Mouse (Mus musculus): ENCODE results near the gene Gm7298. TPM values are rescaled to one million over a fixed set of nuclear protein-coding genes. Genes with fewer than 3 reads are reported as not detected.
"Not testable (repeated sequence)": the region's sequence is repeated elsewhere in the genome, so short reads cannot be mapped to it uniquely, and the experiment has no call there.

Gm7298 gene
- not detected in 2 replicates for total RNA-seq (2012; rRNA removed)

GRCm38 (mm10) chr6:121732632-121733031 lies at the start of gene Gm7298:
TSS of gene Gm7298 (plus strand) at chr6:121732932.
- in situ Hi-C loops (cut with MboI; ENCODE audit: low sequenced_read_pairs in 2 of 2, unreplicated experiment in 2 of 2) = no loop called here
- no peak for DNase-seq (ENCODE audit: low read depth, low spot score)
- H3K4me1 ChIP-seq (ENCODE audit: control insufficient read depth in 2 of 2, insufficient read depth in 2 of 2, low read length in 2 of 2, poor library complexity in 1 of 2) = no peaks in the 10 kb centered on the region
- H3K9me3 ChIP-seq (ENCODE audit: control insufficient read depth, insufficient read depth, low read depth, low read length) = no peaks in the 10 kb centered on the region
- H3K27ac ChIP-seq (ENCODE audit: insufficient read depth, low read depth, low read length, poor library complexity, severe bottlenecking) = no peak within 1 kb of the TSS
- no peak within 1 kb of the TSS for H3K9ac ChIP-seq (ENCODE audit: insufficient read depth, low read depth, low read length, poor library complexity, severe bottlenecking)
- TF ChIP-seq HCFC1 (IDR thresholded peaks at IDR 0.05; ENCODE audit: borderline replicate concordance, insufficient read depth, low read length) = no peak
- TF ChIP-seq ZC3H11A (IDR thresholded peaks at IDR 0.05; ENCODE audit: borderline replicate concordance, low read depth, low read length) = no peak
- TF ChIP-seq CHD2 (IDR thresholded peaks at IDR 0.05; ENCODE audit: low read depth, low read length) = no peak
- TF ChIP-seq MAFK (IDR thresholded peaks at IDR 0.05; ENCODE audit: insufficient read depth, low read depth, low read length) = no peak
- no peak within 1 kb of the TSS for H3K4me3 ChIP-seq (ENCODE audit: insufficient read depth in 1 of 2, low read depth in 1 of 2, low read length in 2 of 2, poor library complexity in 1 of 2, severe bottlenecking in 1 of 2)
- no peaks in the 10 kb centered on the region for H3K36me3 ChIP-seq (ENCODE audit: control insufficient read depth, insufficient read depth, low read length, poor library complexity, severe bottlenecking)

GRCm38 (mm10) chr6:121828034-121828433 lies 95.3 kb downstream of the Gm7298 start:
- no peak overlapping the region for H3K27ac ChIP-seq (ENCODE audit: insufficient read depth, low read depth, low read length, poor library complexity, severe bottlenecking)
- TF ChIP-seq MAFK (IDR thresholded peaks at IDR 0.05; ENCODE audit: insufficient read depth, low read depth, low read length) = no peak
- no peak for TF ChIP-seq ZC3H11A (IDR thresholded peaks at IDR 0.05; ENCODE audit: borderline replicate concordance, low read depth, low read length)
- no peak for TF ChIP-seq CHD2 (IDR thresholded peaks at IDR 0.05; ENCODE audit: low read depth, low read length)
- no peak for TF ChIP-seq HCFC1 (IDR thresholded peaks at IDR 0.05; ENCODE audit: borderline replicate concordance, insufficient read depth, low read length)
- TF ChIP-seq ZNF384 (IDR thresholded peaks at IDR 0.05; ENCODE audit: low read depth, low read length) = no peak
- no peak for DNase-seq (ENCODE audit: low read depth, low spot score)
- in situ Hi-C loops (cut with MboI; ENCODE audit: low sequenced_read_pairs in 2 of 2, unreplicated experiment in 2 of 2) = no loop called here
- no peak overlapping the region for H3K4me3 ChIP-seq (ENCODE audit: insufficient read depth in 1 of 2, low read depth in 1 of 2, low read length in 2 of 2, poor library complexity in 1 of 2, severe bottlenecking in 1 of 2)
- H3K4me1 ChIP-seq (ENCODE audit: control insufficient read depth in 2 of 2, insufficient read depth in 2 of 2, low read length in 2 of 2, poor library complexity in 1 of 2) = no peaks in the 10 kb centered on the region
- H3K9ac ChIP-seq (ENCODE audit: insufficient read depth, low read depth, low read length, poor library complexity, severe bottlenecking) = no peak overlapping the region
- H3K36me3 ChIP-seq (ENCODE audit: control insufficient read depth, insufficient read depth, low read length, poor library complexity, severe bottlenecking) = no peaks in the 10 kb centered on the region
- H3K9me3 ChIP-seq (ENCODE audit: control insufficient read depth, insufficient read depth, low read depth, low read length) = no peaks in the 10 kb centered on the region

GRCm38 (mm10) chr6:121836361-121836760 lies 103.6 kb downstream of the Gm7298 start:
- Histone ChIP-seq H3K27ac (ENCODE audit: insufficient read depth, low read depth, low read length, poor library complexity, severe bottlenecking) (no peak overlapping the region), H3K4me1 (ENCODE audit: control insufficient read depth in 2 of 2, insufficient read depth in 2 of 2, low read length in 2 of 2, poor library complexity in 1 of 2) (no peaks in the 10 kb centered on the region), H3K4me3 (ENCODE audit: insufficient read depth in 1 of 2, low read depth in 1 of 2, low read length in 2 of 2, poor library complexity in 1 of 2, severe bottlenecking in 1 of 2) (no peak overlapping the region), H3K36me3 (ENCODE audit: control insufficient read depth, insufficient read depth, low read length, poor library complexity, severe bottlenecking) (no peaks in the 10 kb centered on the region), H3K9me3 (ENCODE audit: control insufficient read depth, insufficient read depth, low read depth, low read length) (no peaks in the 10 kb centered on the region), H3K9ac (ENCODE audit: insufficient read depth, low read depth, low read length, poor library complexity, severe bottlenecking) (no peak overlapping the region)
- DNase-seq (ENCODE audit: low read depth, low spot score) = no peak
- in situ Hi-C loops (cut with MboI; ENCODE audit: low sequenced_read_pairs in 2 of 2, unreplicated experiment in 2 of 2) = no loop called here
- no peak for TF ChIP-seq HCFC1 (IDR thresholded peaks at IDR 0.05; ENCODE audit: borderline replicate concordance, insufficient read depth, low read length)
- TF ChIP-seq ZC3H11A (IDR thresholded peaks at IDR 0.05; ENCODE audit: borderline replicate concordance, low read depth, low read length) = no peak
- TF ChIP-seq CHD2 (IDR thresholded peaks at IDR 0.05; ENCODE audit: low read depth, low read length) = no peak
- no peak for TF ChIP-seq ZNF384 (IDR thresholded peaks at IDR 0.05; ENCODE audit: low read depth, low read length)
- TF ChIP-seq MAFK (IDR thresholded peaks at IDR 0.05; ENCODE audit: insufficient read depth, low read depth, low read length) = no peak

GRCm38 (mm10) chr6:121838271-121838670 lies 105.5 kb downstream of the Gm7298 start, which contains the start of gene Mug1:
TSS of gene Mug1 (plus strand) at chr6:121838541.
- in situ Hi-C loops (cut with MboI; ENCODE audit: low sequenced_read_pairs in 2 of 2, unreplicated experiment in 2 of 2); H3K36me3 ChIP-seq (ENCODE audit: control insufficient read depth, insufficient read depth, low read length, poor library complexity, severe bottlenecking): not testable (repeated sequence)

More at GRCm38 (mm10) chr6:121838271-121838670, 105.5 kb downstream of the Gm7298 start, which contains the start of gene Mug1:
- not testable (repeated sequence) for H3K4me3 ChIP-seq (ENCODE audit: insufficient read depth in 1 of 2, low read depth in 1 of 2, low read length in 2 of 2, poor library complexity in 1 of 2, severe bottlenecking in 1 of 2); H3K4me1 ChIP-seq (ENCODE audit: control insufficient read depth in 2 of 2, insufficient read depth in 2 of 2, low read length in 2 of 2, poor library complexity in 1 of 2); H3K27ac ChIP-seq (ENCODE audit: insufficient read depth, low read depth, low read length, poor library complexity, severe bottlenecking); H3K9ac ChIP-seq (ENCODE audit: insufficient read depth, low read depth, low read length, poor library complexity, severe bottlenecking); DNase-seq (ENCODE audit: low read depth, low spot score); H3K9me3 ChIP-seq (ENCODE audit: control insufficient read depth, insufficient read depth, low read depth, low read length)

Other genes starting within 250 kb of the Gm7298 start
- 7.8 and 14.6 TPM in 2 replicates for gene A2m, start 97.6 kb upstream of the Gm7298 start, total RNA-seq (2012; rRNA removed)
- gene Mug1, start 105.6 kb downstream of the Gm7298 start, total RNA-seq (2012; rRNA removed) = not detected in 2 replicates